Mouse (Mus musculus) lung, adult 2 months (tissue): ENCODE measurements around the gene Cox7a2. TPM values are rescaled to one million over a fixed set of nuclear protein-coding genes. Genes with fewer than 3 reads are reported as not detected.

Experiments
- DNase-seq: peaks from one replicate; pipeline ENCODE4 v3.0.0; 2022
- H3K4me1 ChIP-seq: fragments of 200-500 bp; 2 replicates; pipeline ENCODE4 v1.6.1; 2011; ENCODE audit warnings: low read length; ENCODE audit not compliant: control insufficient read depth, insufficient read depth
- H3K4me3 ChIP-seq: fragments of 200-500 bp; replicated peaks from 2 replicates; pipeline ENCODE3; 2011; ENCODE audit warnings: low read depth, mild to moderate bottlenecking, control low read depth, low read length; ENCODE audit errors: extremely low read depth
- CTCF ChIP-seq: fragments of 200-500 bp; IDR thresholded peaks from 2 replicates; pipeline ENCODE4 v1.5.1; 2011; ENCODE audit warnings: mild to moderate bottlenecking, low read length, control low read depth; ENCODE audit not compliant: insufficient read depth
- POLR2A ChIP-seq: fragments of 200-500 bp; IDR thresholded peaks from 2 replicates; pipeline ENCODE4 v1.6.1; 2011; ENCODE audit warnings: low read depth, mild to moderate bottlenecking, control low read depth, low read length, borderline replicate concordance; ENCODE audit errors: extremely low read depth
- WGBS: fragments of 180-500 bp; shearing (Covaris S2); methylation state at CpG from one replicate; pipeline ENCODE4 v1.1.7; 2018; 5-methylcytosine and 5-hydroxymethylcytosine counted together
- polyA plus RNA-seq: library from polyadenylated mRNA; depleted of rRNA; stranded (reverse); fragments of >200 nt; gene quantifications from 2 replicates; pipeline ENCODE4 v1.2.3, GENCODE M21; 2012

Cox7a2 gene
- polyA plus RNA-seq, 1 experiment = 102 TPM

DNA sequence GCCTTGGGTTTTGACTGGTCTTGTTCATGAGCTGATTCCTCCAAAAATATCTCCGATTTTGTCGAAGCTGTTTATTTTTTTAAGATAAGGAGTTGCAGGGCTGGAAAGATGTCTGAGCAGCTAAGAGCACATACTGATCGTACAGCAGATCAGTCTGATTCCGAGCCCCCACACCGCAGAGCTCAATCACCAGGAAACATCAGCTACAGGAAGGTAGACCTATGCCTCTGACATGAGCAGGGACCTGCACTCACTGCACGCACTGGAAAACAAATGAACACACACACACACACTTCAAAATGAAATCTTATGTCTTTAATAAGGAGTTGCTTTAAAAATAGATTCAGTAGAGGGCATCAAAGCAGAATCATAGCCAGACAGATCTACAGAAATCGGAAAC is 9.0 kb downstream of the Cox7a2 start:
- Histone ChIP-seq H3K4me1 (no peaks in the 10 kb centered on the region), H3K4me3 (no peak overlapping the region)
- TF ChIP-seq CTCF (no peak), POLR2A (no peak)
- WGBS = 44% methylated on average over 7 of the region's 7 CpGs
- no peak for DNase-seq

DNA sequence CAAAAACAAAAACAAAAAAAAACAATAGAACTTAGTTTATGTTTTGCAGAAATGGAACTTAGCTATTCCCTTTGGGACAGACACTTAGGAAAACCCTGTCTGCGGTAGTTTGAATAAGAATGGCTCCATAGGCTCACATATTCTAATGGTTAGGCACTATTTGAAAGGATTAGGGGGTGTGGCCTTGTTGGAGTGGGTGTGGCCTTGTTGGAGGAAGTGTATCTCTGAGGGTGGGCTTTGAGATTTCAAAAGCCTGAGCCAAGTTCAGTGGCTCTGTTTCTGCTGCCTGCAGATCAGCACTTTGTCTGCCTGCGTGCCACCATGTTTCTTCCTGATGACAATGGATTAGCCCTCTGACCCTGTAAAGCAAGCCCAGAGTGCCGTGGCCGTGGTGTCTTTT is 14.6 kb downstream of the Cox7a2 start:
- no peak for DNase-seq
- TF ChIP-seq POLR2A (no peak), CTCF (no peak)
- Histone ChIP-seq H3K4me3 (no peak overlapping the region), H3K4me1 (no peaks in the 10 kb centered on the region)
- 78% methylated on average over 4 of the region's 4 CpGs for WGBS

DNA sequence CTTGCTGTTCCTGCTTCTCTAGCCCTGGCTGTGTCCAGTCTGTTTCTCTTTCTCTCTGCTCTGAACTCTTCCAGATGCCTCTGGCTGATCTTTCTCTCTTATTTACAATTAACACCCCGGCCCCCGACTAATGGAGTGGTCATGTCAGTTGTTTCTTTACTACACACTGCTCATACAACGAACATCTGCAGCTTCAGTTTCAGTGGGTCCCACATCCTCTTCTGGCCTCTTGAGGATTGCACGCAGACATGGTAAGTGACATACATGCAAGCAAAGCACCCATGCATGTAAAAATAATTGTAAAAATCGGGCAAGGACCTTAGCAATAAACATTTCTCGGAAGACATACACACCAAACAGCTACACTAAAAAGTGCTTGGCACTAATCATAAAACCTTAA is 24.1 kb downstream of the Cox7a2 start:
- 78% methylated on average over 6 of the region's 6 CpGs for WGBS

GRCm38 (mm10) chr9:79730301-79730700 is 29.4 kb downstream of the Cox7a2 start:
- TF ChIP-seq POLR2A (no peak), CTCF (no peak)
- Histone ChIP-seq H3K4me1 (no peaks in the 10 kb centered on the region), H3K4me3 (no peak overlapping the region)
- WGBS = 57% methylated on average over 5 of the region's 5 CpGs
- DNase-seq = no peak

More for the DNA sequence above, 24.1 kb downstream of the Cox7a2 start:
- no peak for DNase-seq
- no peak overlapping the region for H3K4me3 ChIP-seq
- TF ChIP-seq CTCF (no peak), POLR2A (no peak)
- H3K4me1 ChIP-seq = no peaks in the 10 kb centered on the region

GRCm38 (mm10) chr9:79723090-79723489 is 36.6 kb downstream of the Cox7a2 start:
- TF ChIP-seq POLR2A (no peak), CTCF (peak; percentile 20; the same call in 1 of the 2 replicates)
- 35% methylated on average over 5 of the region's 5 CpGs for WGBS
- H3K4me1 ChIP-seq = no peaks in the 10 kb centered on the region; the same call in none of the 2 replicates
- H3K4me3 ChIP-seq = no peak overlapping the region
- DNase-seq = no peak

DNA sequence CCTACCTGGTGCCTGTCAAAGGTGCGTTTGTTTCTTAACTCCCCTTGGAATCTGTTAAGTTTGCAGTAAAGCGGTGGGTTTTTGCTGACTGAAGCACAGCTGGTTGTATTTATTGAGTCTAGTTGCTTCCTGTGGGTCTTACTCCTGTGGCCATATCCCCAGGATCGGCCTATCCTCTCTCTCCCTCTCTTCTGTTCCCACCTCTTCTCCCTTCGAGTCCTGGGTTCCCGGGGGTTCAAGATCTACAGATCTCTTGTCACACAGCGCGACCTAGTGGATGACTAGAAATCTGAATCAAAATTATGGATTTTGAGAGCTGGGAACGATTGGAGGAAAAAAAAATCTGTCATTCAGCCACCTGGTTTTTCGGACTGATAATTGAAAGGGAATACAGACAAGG is 38.6 kb downstream of the Cox7a2 start:
- WGBS = 9% methylated on average over 9 of the region's 9 CpGs
- Histone ChIP-seq H3K4me3 (no peak overlapping the region), H3K4me1 (no peaks in the 10 kb centered on the region; the same call in none of the 2 replicates)
- peak; percentile 39 for DNase-seq
- peak; percentile 37; the same call in 1 of the 2 replicates for TF ChIP-seq CTCF
- TF ChIP-seq POLR2A = no peak

- no peak for DNase-seq
- TF ChIP-seq CTCF (no peak), POLR2A (no peak)
- Histone ChIP-seq H3K4me1 (no peaks in the 10 kb centered on the region; the same call in none of the 2 replicates), H3K4me3 (no peak overlapping the region)
- WGBS = 61% methylated on average over 9 of the region's 9 CpGs
Observed at GRCm38 (mm10) chr9:79720143-79720542, 39.5 kb downstream of the Cox7a2 start.

GRCm38 (mm10) chr9:79719451-79719850 is 40.2 kb downstream of the Cox7a2 start:
- peak; percentile 27 for DNase-seq
- peak overlapping the region; percentile 15 for H3K4me3 ChIP-seq
- H3K4me1 ChIP-seq = no peaks in the 10 kb centered on the region; the same call in none of the 2 replicates
- TF ChIP-seq CTCF = no peak
- TF ChIP-seq POLR2A = no peak
- 2% methylated on average over 28 of the region's 28 CpGs for WGBS

DNA sequence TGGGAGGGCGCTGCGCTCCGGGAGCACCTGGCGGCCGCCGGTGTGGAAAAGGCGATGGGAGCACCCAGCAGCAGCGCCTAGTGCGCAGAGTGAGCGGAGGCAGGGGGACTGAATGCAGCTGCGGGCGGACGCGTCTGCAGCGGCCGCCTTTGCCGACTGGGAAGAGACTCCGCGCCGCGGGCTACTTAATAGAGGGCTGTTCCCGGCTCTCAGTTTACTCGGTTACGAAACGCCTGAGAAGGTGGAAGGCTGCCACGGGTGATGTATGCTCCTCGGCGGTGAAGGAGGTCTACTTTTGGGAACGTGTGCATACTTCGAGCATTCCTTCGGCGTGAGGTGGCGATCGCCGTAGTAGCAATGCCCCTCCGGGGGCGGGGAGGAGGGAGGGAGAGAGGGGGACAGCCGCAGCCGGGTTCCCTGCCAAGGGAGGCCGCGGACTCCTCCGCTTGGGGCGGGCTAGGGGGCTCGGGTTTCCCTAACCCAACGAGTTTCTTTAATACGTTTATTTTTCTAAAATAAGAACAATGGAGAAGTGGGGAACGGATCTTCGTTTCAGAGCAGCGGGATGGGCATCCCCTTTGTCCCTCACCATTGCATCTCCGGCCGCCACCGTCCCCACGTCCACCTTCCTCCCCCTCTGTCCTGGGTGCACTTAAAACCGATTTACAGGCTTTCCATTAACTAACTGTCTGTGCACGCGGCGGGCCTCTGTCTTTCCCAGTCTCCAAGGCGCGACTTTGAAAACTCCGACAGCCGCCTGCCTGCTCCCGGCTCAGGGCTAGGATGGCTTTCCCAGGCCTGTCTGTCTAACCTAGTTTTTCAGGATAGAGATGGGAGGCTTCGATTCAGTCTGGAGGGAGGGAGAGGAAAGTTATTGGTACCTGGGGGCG is 41.0 kb downstream of the Cox7a2 start, which contains the start of gene Col12a1:
Col12a1 (minus strand) TSS at position 351 of the 890 bp plus-strand sequence.
- Histone ChIP-seq H3K4me3 (peak within 1 kb of the TSS; percentile 51), H3K4me1 (no peaks in the 10 kb centered on the region; the same call in none of the 2 replicates)
- WGBS = under 1% methylated on average over 64 of the region's 64 CpGs
- TF ChIP-seq POLR2A (no peak), CTCF (no peak)
- peak; percentile 84 for DNase-seq

DNA sequence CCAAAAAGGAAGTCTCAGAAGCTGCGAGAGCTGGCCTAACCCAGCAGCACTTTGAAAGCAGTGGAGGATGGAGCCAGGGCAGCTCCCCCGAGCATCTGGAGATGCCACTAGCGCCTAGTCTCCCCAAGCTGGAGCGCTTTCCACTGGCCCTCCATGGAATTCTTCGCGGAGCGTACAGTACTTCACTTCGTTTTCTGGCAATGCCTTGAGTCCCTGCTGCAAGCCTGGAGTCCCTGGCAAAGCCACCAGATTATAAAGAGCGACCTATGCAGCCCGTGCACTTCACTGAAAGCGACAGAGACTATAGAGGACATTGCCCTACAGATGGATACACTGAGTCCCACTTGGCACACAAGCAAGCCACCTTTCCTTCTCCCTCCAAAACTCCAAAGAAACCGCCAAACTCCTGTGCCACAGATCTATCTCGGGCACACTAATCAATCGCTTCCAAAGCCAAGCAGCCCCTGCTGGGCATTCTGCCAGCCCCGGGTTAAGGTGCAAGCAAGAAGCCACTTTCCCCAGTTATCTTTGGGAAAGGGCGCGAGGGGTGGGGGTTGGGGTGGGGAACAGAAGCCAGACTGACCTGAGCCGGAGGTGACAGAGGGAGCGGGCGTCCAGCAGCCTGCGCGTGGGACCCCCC is 41.7 kb downstream of the Cox7a2 start:
- WGBS = 6% methylated on average over 22 of the region's 22 CpGs
- peak; percentile 47 for DNase-seq
- no peaks in the 10 kb centered on the region; the same call in none of the 2 replicates for H3K4me1 ChIP-seq

More for the DNA sequence above, 41.7 kb downstream of the Cox7a2 start:
- peak overlapping the region; percentile 51 for H3K4me3 ChIP-seq
- TF ChIP-seq CTCF (no peak), POLR2A (no peak)
